Mouse (Mus musculus): ENCODE measurements at regions not wholly inside any gene's neighbourhood (a gene's known extent, or its start where the extent isn't known, plus 50 kb on each side); places are given as distances from the start of the nearest gene placed in this dataset.
"Not testable (repeated sequence)": the region's sequence is repeated elsewhere in the genome, so short reads cannot be mapped to it uniquely, and the experiment has no call there.

- not testable (repeated sequence) for TF ChIP-seq CTCF (IDR thresholded peaks at IDR 0.05; ENCODE audit: control insufficient read depth, insufficient read depth, insufficient replicate concordance, low read depth, low read length); POLR2A (IDR thresholded peaks at IDR 0.05; ENCODE audit: control insufficient read depth, low read depth, low read length)
Observed at GRCm38 (mm10) chr14:53439643-53440042, 814.3 kb downstream of the Dad1 start.

All from testis, adult 2 months (tissue).